Mouse (Mus musculus) regulatory T cell (primary cell): Measurements from ENCODE around the gene Ankrd35.
"Not testable (repeated sequence)": the region's sequence is repeated elsewhere in the genome, so short reads cannot be mapped to it uniquely, and the experiment has no call there.

ENCODE experiments used
- in situ Hi-C: fragments of 300-600 bp; cut with MboI, MseI; formaldehyde crosslinking; loops from one replicate; pipeline ENCODE4 v1.15.1; 2025; ENCODE audit warnings: high pct_unique_total_duplicates

Gene Ankrd35

DNA sequence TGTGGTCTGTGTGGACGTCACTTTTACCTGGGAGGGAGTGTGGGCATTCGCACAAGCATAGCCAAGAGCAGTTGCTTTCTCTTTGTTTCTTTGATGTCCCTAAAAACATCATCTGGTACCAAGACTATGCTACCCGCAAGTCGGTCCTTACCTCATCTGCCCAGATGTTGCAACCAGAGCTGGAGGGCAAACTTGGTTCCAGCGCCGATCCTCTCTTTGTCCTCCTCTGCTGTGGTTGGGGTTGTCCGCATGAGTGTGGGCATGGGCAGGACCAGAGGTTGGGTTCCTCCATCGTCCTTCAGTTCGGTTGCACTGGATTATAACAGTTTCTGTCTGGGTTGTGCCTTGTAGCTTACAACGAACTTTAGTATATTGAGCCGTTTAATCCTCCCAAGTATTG is 36.3 kb downstream of the Ankrd35 start:
- in situ Hi-C loops = no loop called here

GRCm38 (mm10) chr3:96706984-96707383 is 37.1 kb downstream of the Ankrd35 start:
- in situ Hi-C loops = no loop called here

- in situ Hi-C loops = no loop called here
Observed at GRCm38 (mm10) chr3:96707903-96708683, 38.2 kb downstream of the Ankrd35 start, which contains the start of gene Nudt17. Nudt17 (minus strand) TSS chr3:96708562.

GRCm38 (mm10) chr3:96708684-96709064 is 38.7 kb downstream of the Ankrd35 start:
- in situ Hi-C loops = no loop called here

GRCm38 (mm10) chr3:96714286-96714685 is 44.4 kb downstream of the Ankrd35 start:
- in situ Hi-C loops = no loop called here

DNA sequence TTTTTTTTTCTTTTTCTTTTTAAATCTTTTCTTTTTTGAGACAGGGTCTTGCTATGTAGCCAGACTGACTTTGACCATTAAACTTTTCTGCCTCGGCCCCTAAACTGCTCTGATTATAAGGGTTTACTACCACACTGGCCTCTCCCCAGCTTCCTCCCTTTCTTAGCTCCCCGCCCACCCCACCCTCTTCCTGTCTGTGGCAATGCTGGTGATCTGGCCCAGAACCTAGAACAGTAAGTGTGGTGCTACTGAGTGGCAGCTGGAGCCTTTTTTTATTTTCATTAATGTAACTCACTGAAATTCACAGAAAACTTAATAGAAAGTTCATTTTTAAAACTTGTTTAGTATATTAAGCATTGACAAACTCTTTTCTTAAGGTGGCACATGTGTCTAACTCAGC is 45.9 kb downstream of the Ankrd35 start:
- in situ Hi-C loops = no loop called here

GRCm38 (mm10) chr3:96719173-96719572 is 49.2 kb downstream of the Ankrd35 start:
- in situ Hi-C loops = no loop called here

DNA sequence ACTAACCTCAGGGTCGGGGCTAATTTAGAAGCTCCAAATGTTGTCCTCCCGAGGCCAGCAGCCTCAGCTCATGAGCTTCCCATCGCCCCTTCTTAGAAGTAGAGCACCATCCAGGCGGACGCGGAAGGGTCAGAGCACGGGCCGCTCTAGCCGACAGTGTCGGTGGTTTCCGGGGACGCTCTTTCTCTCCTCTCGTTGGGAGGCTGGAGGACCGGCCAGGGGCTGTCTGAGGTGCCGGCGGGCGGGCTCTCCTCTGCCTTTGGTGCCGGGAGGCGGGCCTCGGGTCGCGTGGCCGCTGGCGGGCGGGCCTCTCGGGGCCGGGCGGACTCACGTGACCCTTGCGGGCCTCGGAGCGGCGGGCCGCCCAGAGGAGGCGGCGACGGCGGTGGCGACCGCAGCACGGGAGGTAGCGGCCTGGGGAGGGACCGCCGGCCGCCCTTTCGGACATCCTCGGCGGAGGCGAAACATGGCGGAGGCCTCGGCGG is 57.5 kb downstream of the Ankrd35 start, which contains the start of the genes Polr3c and Rnf115:
TSS of gene Polr3c (minus strand) at position 286 of the 485 bp plus-strand sequence.
TSS of gene Rnf115 (plus strand) at position 322 of the 485 bp plus-strand sequence.
- in situ Hi-C loops = no loop called here

DNA sequence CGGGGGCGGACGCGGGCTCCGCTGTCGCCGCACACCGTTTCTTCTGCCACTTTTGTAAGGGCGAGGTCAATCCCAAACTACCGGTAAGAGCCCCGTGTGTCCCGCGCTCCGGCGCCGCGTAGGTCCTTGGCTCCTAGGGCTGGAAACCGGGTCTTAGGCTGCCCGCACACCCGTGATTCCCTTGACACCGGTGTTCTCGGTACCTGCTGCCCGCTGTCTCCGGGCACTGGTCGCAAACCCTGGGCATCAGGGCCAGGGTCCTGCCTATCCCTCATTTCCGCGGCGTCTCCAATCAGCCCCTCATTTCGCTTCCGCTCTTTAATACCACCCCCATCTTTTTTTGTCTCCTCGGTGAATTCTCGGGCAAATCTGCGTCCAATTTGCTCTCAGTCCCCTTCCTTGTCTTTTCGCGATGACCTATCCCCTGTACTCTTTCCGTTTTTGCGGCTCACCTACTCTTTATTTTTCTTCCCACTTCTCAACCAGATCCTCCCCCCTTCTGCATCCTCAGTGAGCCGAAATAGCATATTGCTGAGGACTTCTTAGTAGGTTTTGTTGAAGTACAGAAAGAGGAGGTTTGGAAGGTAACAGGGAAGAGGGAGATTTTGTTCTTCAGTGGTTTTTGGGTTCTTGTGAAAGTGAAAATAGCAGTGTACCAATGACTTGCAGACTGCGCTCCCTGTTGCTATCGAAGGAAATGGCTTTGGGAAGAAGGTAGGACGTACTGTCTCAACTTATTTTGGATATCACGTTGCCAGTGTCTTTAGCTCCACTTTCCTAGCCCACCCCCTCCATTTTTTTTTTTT is 58.1 kb downstream of the Ankrd35 start:
- in situ Hi-C loops = no loop called here

GRCm38 (mm10) chr3:96728634-96729402 is 58.9 kb downstream of the Ankrd35 start:
- in situ Hi-C loops = no loop called here

- in situ Hi-C loops = no loop called here
Observed at GRCm38 (mm10) chr3:96729403-96729784, 59.5 kb downstream of the Ankrd35 start.

GRCm38 (mm10) chr3:96730785-96731184 is 60.9 kb downstream of the Ankrd35 start:
- in situ Hi-C loops = no loop called here

DNA sequence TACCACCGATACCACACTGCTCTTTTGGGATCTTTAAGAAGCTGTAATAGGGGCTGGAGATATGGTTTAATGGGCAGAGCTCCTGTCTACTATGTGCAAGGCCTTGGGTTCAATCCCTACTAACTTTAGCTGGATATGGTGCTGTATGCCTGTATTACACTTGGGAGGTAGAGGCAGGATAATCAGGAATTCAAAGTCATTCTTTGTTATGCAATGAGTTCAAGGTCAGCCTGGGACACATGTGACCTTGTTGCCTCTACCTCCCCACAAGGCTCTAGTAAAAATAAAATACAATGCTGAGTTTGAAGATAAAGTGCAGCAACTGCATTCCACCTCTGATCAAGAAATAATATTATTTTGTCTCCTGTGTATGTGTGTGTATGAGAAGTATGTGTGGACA is 64.1 kb downstream of the Ankrd35 start:
- in situ Hi-C loops = no loop called here

- in situ Hi-C loops = no loop called here
Observed at GRCm38 (mm10) chr3:96735200-96735599, 65.3 kb downstream of the Ankrd35 start.

DNA sequence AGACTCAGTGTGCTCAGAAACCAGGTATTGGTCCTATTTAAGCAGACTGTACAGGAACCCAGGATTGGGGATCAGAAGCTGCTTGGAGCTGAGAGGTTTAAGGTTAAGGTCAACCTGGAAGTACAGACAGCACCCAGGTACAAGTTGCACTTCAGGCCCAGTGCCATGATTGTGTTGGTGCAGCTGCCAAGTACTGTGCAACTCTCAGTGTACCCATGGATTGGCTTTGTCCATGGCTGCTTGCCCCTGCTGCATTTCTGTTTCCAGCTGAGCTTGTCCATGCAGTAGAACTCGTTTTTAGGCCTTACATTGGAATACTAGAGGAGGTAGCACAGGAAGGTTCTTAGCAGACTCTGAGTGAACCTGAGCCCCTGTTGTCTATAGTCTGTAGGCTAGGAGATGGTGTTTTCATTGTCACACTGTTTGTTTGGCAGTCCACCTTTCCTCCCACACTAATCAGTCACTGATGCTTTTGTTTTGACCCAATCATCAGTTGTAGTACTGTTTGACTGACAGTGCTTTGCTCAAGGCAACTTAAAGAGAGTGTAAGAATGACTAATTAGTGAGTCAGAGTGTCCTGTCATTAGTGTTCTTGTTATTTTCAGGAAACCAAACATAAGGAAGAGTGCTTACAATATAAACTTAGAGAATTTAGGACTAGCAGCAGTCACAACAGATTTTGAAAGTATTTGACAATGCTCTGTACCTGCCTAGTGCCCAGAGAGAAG is 67.2 kb downstream of the Ankrd35 start:
- in situ Hi-C loops = no loop called here

GRCm38 (mm10) chr3:96737995-96738394 is 68.1 kb downstream of the Ankrd35 start:
- in situ Hi-C loops = no loop called here

DNA sequence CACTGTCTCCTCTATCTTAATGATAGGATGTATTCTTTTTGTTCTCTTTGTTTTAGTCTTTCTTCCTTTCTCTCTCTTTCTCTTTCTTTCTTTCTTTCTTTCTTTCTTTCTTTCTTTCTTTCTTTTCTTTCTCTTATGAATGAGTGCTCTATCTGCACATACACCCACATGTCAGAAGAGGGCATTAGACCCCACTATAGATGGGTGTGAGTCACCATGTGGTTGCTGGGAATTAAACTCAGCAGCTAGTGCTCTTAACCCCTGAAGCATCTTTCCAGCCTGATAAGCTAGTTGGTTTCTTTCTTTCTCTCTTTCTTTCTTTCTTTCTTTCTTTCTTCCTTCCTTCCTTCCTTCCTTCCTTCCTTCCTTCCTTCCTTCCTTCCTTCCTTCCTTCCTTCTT is 70.3 kb downstream of the Ankrd35 start:
- in situ Hi-C loops = not testable (repeated sequence)
